Mouse (Mus musculus) liver, adult 10 weeks (tissue): ENCODE data around the gene Olfr934. TPM values are rescaled to one million over a fixed set of nuclear protein-coding genes. Genes with fewer than 3 reads are reported as not detected.

Experiments
- polyA plus RNA-seq: library from polyadenylated mRNA; stranded (reverse); fragments of 350-450 nt; fragmentation: Illumina TruSeq; extraction: RNeasy Lipid Tissue Mini Kit (QIAGEN cat#74804); gene quantifications from one replicate; pipeline ENCODE4 v1.2.3, GENCODE M21; 2014; ENCODE audit warnings: low read depth, low replicate concordance

Gene Olfr934
- not detected for polyA plus RNA-seq

GRCm38 (mm10) chr9:38988215-38988614 is at the start of gene Olfr934:
Gene Olfr934 (minus strand): TSS chr9:38988315.

GRCm38 (mm10) chr9:39023277-39023676 is 35.2 kb upstream of the Olfr934 start, which contains the start of gene Olfr146:
Gene Olfr146 (minus strand): TSS chr9:39023377.

DNA sequence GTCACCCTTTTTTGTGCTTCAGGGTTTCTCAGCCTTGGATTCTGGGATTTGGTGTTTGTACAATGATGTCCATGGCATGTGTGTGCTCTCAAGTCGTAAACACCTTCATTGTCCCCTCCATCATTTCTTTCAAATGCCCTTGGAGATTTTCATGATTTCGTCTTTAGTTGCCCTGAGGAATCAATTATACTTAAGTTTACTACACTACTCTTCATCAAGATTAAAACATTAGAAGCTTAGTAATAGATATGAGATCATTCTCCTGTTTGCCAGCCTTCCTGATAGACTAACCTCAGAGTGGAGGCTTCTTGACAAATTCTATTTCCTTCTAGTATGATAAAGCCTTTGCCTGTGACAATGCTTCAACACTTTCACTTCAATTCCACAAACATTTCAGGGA is 11.5 kb upstream of the Olfr934 start, which contains the start of gene Olfr935:
TSS of gene Olfr935 (minus strand) at position 101 of the 400 bp plus-strand sequence.

GRCm38 (mm10) chr9:38972013-38972412 is 16.1 kb downstream of the Olfr934 start, which contains the start of gene Olfr933:
Gene Olfr933 (plus strand): TSS chr9:38972313.

Other genes starting within 250 kb of the Olfr934 start
- 0.13 TPM for gene Olfr920, start 236.0 kb downstream of the Olfr934 start, polyA plus RNA-seq
- not detected for gene Olfr921, start 215.2 kb downstream of the Olfr934 start, polyA plus RNA-seq
- gene Olfr922, start 173.7 kb downstream of the Olfr934 start, polyA plus RNA-seq, result not detected
- not detected for gene Olfr923, start 161.8 kb downstream of the Olfr934 start, polyA plus RNA-seq
- not detected for gene Olfr924, start 143.9 kb downstream of the Olfr934 start, polyA plus RNA-seq
- not detected for gene Olfr26, start 133.3 kb downstream of the Olfr934 start, polyA plus RNA-seq
- not detected for gene Olfr926, start 111.2 kb downstream of the Olfr934 start, polyA plus RNA-seq
- gene Olfr930, start 58.5 kb downstream of the Olfr934 start, polyA plus RNA-seq, result not detected
- not detected for gene Olfr933, start 16.0 kb downstream of the Olfr934 start, polyA plus RNA-seq
- gene Olfr935, start 11.4 kb upstream of the Olfr934 start, polyA plus RNA-seq, result not detected
- gene Olfr146, start 35.1 kb upstream of the Olfr934 start, polyA plus RNA-seq, result not detected
- gene Olfr937, start 76.6 kb upstream of the Olfr934 start, polyA plus RNA-seq, result not detected
- not detected for gene Olfr938, start 90.6 kb upstream of the Olfr934 start, polyA plus RNA-seq
- not detected for gene Olfr27, start 139.8 kb upstream of the Olfr934 start, polyA plus RNA-seq
- not detected for gene Olfr943, start 178.0 kb upstream of the Olfr934 start, polyA plus RNA-seq
- gene Olfr944, start 213.6 kb upstream of the Olfr934 start, polyA plus RNA-seq, result not detected